Mouse (Mus musculus) retina, postnatal 1 day (tissue): Measurements from ENCODE around the gene Trappc13.

ENCODE experiments used
- DNase-seq: peaks from one replicate; pipeline ENCODE4 v3.0.0-alpha.2; 2012

Gene Trappc13

GRCm38 (mm10) chr13:104113782-104114181 lies 64.5 kb downstream of the Trappc13 start:
- DNase-seq: peak; percentile 36

GRCm38 (mm10) chr13:104112266-104112900 lies 65.9 kb downstream of the Trappc13 start:
- DNase-seq: peak; percentile 10

DNA sequence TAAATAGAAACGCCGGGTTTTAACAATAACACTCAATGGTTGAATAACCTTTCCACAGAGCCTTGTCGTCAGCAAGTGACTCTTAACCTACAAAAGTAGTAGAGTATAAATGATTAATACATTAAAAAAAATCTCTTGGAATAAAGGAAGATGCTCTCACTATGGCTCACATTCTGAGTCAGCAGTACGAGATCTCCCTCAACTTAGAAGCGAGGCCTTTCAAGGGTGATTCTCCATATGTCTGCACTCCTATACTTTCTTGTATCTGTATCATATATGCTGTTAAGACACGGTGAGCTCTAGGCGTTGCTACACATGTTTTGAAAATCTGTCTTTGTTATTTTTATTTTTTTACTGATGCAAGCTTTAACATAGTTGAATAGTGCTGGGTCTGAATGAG lies 67.7 kb downstream of the Trappc13 start:
- DNase-seq: no peak

- DNase-seq: no peak
Measured at GRCm38 (mm10) chr13:104109816-104110521, 68.3 kb downstream of the Trappc13 start.

DNA sequence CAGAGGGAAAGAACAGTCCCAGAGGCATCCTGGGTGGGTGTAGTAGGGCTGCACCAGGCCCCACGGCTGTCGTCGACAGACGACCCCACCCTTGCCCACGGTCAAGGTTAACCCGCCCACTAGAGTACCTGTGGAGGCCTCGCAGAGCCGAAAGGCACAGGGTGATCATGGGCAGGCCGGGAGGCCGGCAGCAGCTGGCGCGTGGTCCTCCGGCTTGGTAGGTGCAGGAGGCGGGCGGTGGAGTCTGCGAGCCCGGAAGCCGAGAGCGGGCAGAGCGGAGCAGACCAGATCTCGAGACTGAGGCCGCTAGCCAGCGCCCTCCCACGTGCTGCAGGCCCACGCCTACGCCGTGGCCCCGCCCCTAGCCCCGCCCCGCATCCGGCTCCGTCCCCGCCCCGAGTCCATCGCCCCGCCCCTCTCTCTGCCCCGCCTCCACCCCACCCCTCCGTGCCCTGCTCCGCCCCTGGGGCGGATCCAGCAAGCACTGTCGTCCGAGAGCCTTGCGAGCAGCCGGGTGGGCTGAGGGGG lies 68.9 kb downstream of the Trappc13 start, which contains the start of the genes Nln and Sgtb:
Gene Nln, minus strand, starts transcription at position 327 of the 528 bp plus-strand sequence.
Gene Sgtb, plus strand, starts transcription at position 454 of the 528 bp plus-strand sequence.
- peak; percentile 91 for DNase-seq

- DNase-seq: no peak
Measured at GRCm38 (mm10) chr13:104108651-104109287, 69.5 kb downstream of the Trappc13 start.

DNA sequence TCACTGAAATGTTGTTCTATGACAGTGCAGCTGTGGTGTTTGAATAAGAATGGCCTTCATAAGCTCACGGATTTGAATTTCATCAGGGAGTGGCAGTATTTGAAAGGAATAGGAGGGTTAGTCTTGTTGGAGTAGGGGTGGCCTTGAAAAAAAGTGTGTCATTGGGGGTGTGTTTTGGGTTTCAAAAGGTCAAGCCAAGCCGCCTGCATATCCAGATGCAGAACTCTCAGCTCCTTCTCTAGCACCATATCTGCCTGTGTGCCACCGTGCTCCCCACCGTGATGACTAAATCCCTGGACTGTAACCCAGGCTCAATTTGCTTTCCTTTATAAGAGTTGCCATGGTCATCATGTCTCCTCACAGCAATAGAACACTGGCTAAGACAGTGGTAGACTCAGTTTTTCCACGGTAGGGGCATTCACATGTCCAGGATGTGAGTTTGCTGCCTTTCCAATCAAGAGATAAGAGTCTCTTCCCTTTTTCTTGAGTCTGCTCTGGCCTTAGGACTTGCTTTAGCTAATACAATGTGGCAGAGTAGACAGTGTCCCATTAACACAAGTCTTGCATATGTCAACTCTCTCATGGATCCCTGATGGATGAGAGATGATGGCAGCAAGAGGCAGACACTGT lies 76.5 kb downstream of the Trappc13 start:
- no peak for DNase-seq

DNA sequence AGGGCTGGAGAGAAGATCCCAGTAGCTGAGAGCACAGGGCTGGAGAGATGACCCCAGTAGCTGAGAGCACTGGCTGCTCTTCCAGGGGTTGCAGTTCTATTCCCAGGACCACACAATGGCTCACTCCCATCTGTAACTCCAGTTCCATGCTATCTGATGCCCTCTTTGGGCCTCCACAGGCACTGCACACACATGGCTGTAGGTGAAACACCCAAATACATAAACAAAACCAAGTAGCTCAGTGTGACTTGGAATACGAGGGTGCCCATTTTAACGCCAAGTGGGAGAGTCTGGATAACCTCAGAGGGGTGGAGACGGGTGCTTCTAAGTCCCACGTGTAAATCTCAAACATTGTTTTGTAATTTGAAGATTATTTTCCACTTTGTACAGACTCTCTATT lies 77.9 kb downstream of the Trappc13 start:
- no peak for DNase-seq

DNA sequence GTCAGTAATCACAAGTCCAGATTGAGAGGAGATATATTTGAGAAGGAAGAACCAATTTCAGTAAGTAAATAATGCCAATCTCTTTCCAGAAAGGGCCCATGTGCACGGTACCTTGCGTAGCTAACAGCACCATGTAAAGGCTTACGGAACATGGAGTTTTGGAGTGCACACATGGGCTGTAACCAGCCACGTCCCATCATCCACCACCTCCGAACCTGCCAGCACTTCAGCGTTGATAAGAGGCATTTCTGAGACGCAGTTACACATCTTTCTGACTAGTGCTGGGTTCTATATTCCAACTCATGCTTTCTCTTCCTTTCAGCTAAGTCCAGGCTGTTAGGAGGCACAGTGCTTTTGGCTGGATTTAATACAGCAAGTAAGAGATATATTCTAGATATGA lies 81.1 kb downstream of the Trappc13 start:
- DNase-seq: no peak

- DNase-seq: no peak
Measured at GRCm38 (mm10) chr13:104095955-104096354, 82.3 kb downstream of the Trappc13 start.

DNA sequence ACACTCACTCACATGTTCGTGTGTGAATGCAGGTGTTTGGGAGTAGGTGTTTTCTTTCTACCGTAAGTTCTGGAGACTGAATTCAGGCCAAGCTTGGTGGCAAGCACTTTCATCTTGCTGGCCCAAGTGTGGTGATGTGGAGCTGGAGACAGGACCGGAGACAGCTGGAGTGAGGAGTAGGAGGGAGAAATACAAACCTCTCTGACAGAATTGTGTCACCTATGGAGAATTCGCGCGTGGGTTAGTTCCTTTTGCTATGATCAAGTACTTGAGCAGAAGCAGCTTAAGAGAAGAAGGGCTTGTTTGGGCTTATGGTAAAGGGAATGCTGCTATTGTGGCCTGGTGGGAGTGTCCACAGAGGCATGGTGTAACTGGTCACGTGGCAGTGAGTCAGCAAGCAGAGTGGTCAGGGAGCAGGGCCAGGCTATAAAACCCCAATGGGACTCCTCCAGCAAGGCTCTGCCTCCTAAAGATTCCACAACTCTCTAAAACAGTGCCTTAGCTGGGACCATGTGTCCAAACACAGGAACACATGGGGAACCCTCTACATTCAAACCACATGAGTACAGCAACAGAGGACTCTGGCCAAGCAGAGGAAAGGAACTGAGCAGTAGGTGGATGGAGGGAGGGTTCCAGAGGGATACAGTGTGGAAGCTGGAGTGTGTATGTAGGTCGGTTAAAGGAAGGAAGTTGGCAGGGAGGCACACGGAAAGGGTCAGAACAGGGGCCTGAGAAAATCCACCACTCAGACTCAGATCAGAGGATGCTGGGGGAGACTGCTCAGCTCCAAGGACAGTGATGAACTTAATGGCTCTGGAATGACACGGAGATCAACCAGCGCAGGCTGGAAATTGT lies 83.5 kb downstream of the Trappc13 start:
- no peak for DNase-seq
